Mouse (Mus musculus) thymus, postnatal 14 days (tissue): ENCODE measurements at regions not wholly inside any gene's neighbourhood (a gene's known extent, or its start where the extent isn't known, plus 50 kb on each side); places are given as distances from the start of the nearest gene placed in this dataset.

Experiments
- DNase-seq: peaks from one replicate; pipeline ENCODE4 v3.0.0; 2021

GRCm38 (mm10) chr4:71187801-71188200 lies 570.0 kb downstream of the Gm11232 start:
- DNase-seq = no peak

GRCm38 (mm10) chr4:71177661-71178060 lies 580.1 kb downstream of the Gm11232 start:
- no peak for DNase-seq

- DNase-seq = no peak
These were observed 592.0 kb downstream of the Gm11232 start for GRCm38 (mm10) chr4:71165802-71166201.

GRCm38 (mm10) chr4:71131670-71132317 lies 597.0 kb upstream of the Megf9 start:
- no peak for DNase-seq

- no peak for DNase-seq
These were observed 596.3 kb upstream of the Megf9 start for GRCm38 (mm10) chr4:71130946-71131669.

DNA sequence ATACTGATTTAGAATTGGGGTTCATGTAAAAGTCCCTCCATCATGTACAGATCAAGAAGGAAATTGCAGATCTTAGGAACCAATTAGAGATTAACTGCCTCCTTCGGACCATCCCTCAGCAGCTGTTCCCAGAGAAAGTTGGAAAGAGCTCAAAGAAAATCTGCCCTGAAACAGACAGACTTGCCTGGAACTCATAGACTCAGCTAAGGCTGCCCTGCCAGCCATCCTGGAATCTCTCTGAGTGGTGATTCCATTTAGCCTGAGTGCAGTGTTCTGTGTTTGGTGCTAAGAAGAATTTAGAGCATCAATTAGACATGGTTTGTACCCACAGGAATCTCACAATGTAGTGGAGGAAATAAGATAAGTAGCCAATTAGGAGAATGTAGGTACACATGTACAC lies 594.5 kb upstream of the Megf9 start:
- DNase-seq = no peak
